Mouse (Mus musculus): Measurements from ENCODE around the gene Tmem131.

Tmem131 gene

GRCm38 (mm10) chr1:36938348-36938747 lies 5.1 kb downstream of the Tmem131 start:
- peak; percentile 39 for DNase-seq (ENCODE audit: low spot score)

- peak; percentile 30 for DNase-seq (ENCODE audit: low spot score)
Measured at GRCm38 (mm10) chr1:36937648-36938047, 5.8 kb downstream of the Tmem131 start.

GRCm38 (mm10) chr1:36937015-36937414 lies 6.5 kb downstream of the Tmem131 start:
- DNase-seq (ENCODE audit: low spot score) = no peak

GRCm38 (mm10) chr1:36936567-36936966 lies 6.9 kb downstream of the Tmem131 start:
- no peak for DNase-seq (ENCODE audit: low spot score)

- DNase-seq (ENCODE audit: low spot score) = no peak
Measured at GRCm38 (mm10) chr1:36934778-36935177, 8.7 kb downstream of the Tmem131 start.

GRCm38 (mm10) chr1:36933965-36934585 lies 9.4 kb downstream of the Tmem131 start:
- no peak for DNase-seq (ENCODE audit: low spot score)

GRCm38 (mm10) chr1:36932231-36932630 lies 11.2 kb downstream of the Tmem131 start:
- no peak for DNase-seq (ENCODE audit: low spot score)

GRCm38 (mm10) chr1:36930911-36931310 lies 12.6 kb downstream of the Tmem131 start:
- DNase-seq (ENCODE audit: low spot score) = no peak

GRCm38 (mm10) chr1:36929996-36930395 lies 13.5 kb downstream of the Tmem131 start:
- no peak for DNase-seq (ENCODE audit: low spot score)

- DNase-seq (ENCODE audit: low spot score) = no peak
Measured at GRCm38 (mm10) chr1:36928357-36929330, 14.8 kb downstream of the Tmem131 start.

- no peak for DNase-seq (ENCODE audit: low spot score)
Measured at GRCm38 (mm10) chr1:36927569-36927968, 15.9 kb downstream of the Tmem131 start.

GRCm38 (mm10) chr1:36926738-36927137 lies 16.7 kb downstream of the Tmem131 start:
- no peak for DNase-seq (ENCODE audit: low spot score)

GRCm38 (mm10) chr1:36926246-36926645 lies 17.2 kb downstream of the Tmem131 start:
- no peak for DNase-seq (ENCODE audit: low spot score)

- DNase-seq (ENCODE audit: low spot score) = no peak
Measured at GRCm38 (mm10) chr1:36925781-36926180, 17.7 kb downstream of the Tmem131 start.

- no peak for DNase-seq (ENCODE audit: low spot score)
Measured at GRCm38 (mm10) chr1:36924853-36925252, 18.6 kb downstream of the Tmem131 start.

- DNase-seq (ENCODE audit: low spot score) = no peak
Measured at GRCm38 (mm10) chr1:36923911-36924310, 19.6 kb downstream of the Tmem131 start.

- DNase-seq (ENCODE audit: low spot score) = no peak
Measured at GRCm38 (mm10) chr1:36922623-36923421, 20.6 kb downstream of the Tmem131 start.

GRCm38 (mm10) chr1:36921614-36922393 lies 21.7 kb downstream of the Tmem131 start:
- no peak for DNase-seq (ENCODE audit: low spot score)

- DNase-seq (ENCODE audit: low spot score) = no peak
Measured at GRCm38 (mm10) chr1:36920726-36921125, 22.7 kb downstream of the Tmem131 start.

- DNase-seq (ENCODE audit: low spot score) = peak; percentile 82
Measured at GRCm38 (mm10) chr1:36920154-36920716, 23.2 kb downstream of the Tmem131 start.

- DNase-seq (ENCODE audit: low spot score) = peak; percentile 66
Measured at GRCm38 (mm10) chr1:36919728-36920127, 23.7 kb downstream of the Tmem131 start.

Measured in MN1 (cell line).